Mouse (Mus musculus): ENCODE measurements around the gene Reep3. TPM values are rescaled to one million over a fixed set of nuclear protein-coding genes. Genes with fewer than 3 reads are reported as not detected.

Reep3 gene
- total and polyA plus RNA-seq, 3 experiments: 21.8 to 23.3 (median 23.2) TPM

- TF ChIP-seq USF1 (IDR thresholded peaks at IDR 0.05; ENCODE audit: low read depth, low read length) (no peak), CHD1 (IDR thresholded peaks at IDR 0.05; ENCODE audit: low read depth, low read length) (no peak), NELFE (IDR thresholded peaks at IDR 0.05; ENCODE audit: low read depth, low read length) (no peak)
Measured at GRCm38 (mm10) chr10:67144269-67144668, 47.5 kb upstream of the Reep3 start (continued).

GRCm38 (mm10) chr10:67143661-67144060 lies 46.9 kb upstream of the Reep3 start:
- no peak overlapping the region for H3K27ac ChIP-seq (ENCODE audit: insufficient read depth, low read depth)
- no peak overlapping the region for H3K9ac ChIP-seq (ENCODE audit: insufficient read depth, low read depth)
- H3K27me3 ChIP-seq (replicated peaks): no peaks in the 10 kb centered on the region
- no peak overlapping the region for H3K4me2 ChIP-seq (ENCODE audit: insufficient read depth, low read depth, poor library complexity, severe bottlenecking)
- in situ Hi-C loops (cut with MboI; ENCODE audit: low pct_ligation_motif_present, low pct_unique_long_range_greater_than_20kb, low sequenced_read_pairs) (no loop called here), dilution Hi-C loops (cut with MboI; ENCODE audit: extremely low pct_ligation_motif_present, extremely low pct_unique_long_range_greater_than_20kb, low sequenced_read_pairs) (no loop called here)
- no peaks in the 10 kb centered on the region for H3K9me3 ChIP-seq (replicated peaks; ENCODE audit: low read length)
- no peak for DNase-seq (ENCODE audit: extremely low read depth)
- peaks cover 0 to 10% of the 10 kb centered on the region in 2 experiments for H3K36me3 ChIP-seq (replicated peaks in 1 of 2; ENCODE audit: control insufficient read depth in 1 of 2, insufficient read depth in 1 of 2, low read length in 1 of 2)
- H3K79me2 ChIP-seq (replicated peaks; ENCODE audit: control insufficient read depth, extremely low read depth, insufficient read depth, poor library complexity, severe bottlenecking): peaks cover 52% of the 10 kb centered on the region
- TF ChIP-seq TCF12 (IDR thresholded peaks at IDR 0.05; ENCODE audit: low read depth, low read length) (no peak), ZKSCAN1 (IDR thresholded peaks at IDR 0.05; ENCODE audit: borderline replicate concordance, low read depth, low read length) (no peak), PAX5 (IDR thresholded peaks at IDR 0.05; ENCODE audit: low read length) (no peak), JUN (IDR thresholded peaks at IDR 0.05; ENCODE audit: insufficient read depth, low read depth, low read length) (no peak), ZNF384 (IDR thresholded peaks at IDR 0.05; ENCODE audit: low read depth, low read length) (no peak), UBTF (IDR thresholded peaks at IDR 0.05; ENCODE audit: low read depth, low read length) (no peak), USF2 (conservative IDR thresholded peaks at IDR 0.05; ENCODE audit: low read depth, low read length) (no peak), BHLHE40 (IDR thresholded peaks at IDR 0.05; ENCODE audit: low read depth, low read length) (no peak)
- no peak overlapping the region for H3K4me3 ChIP-seq (replicated peaks in 1 of 3; ENCODE audit: low read depth in 2 of 3, low read length in 2 of 3, poor library complexity in 1 of 3)
- H3K4me1 ChIP-seq (ENCODE audit: control insufficient read depth in 1 of 2, insufficient read depth in 2 of 2): peaks cover 0 to 14% of the 10 kb centered on the region in 2 experiments; a peak in 1 of 4 replicates

- H3K4me3 ChIP-seq (replicated peaks in 1 of 3; ENCODE audit: low read depth in 2 of 3, low read length in 2 of 3, poor library complexity in 1 of 3): no peak overlapping the region
- peaks cover 3 to 9% of the 10 kb centered on the region in 2 experiments for H3K36me3 ChIP-seq (replicated peaks in 1 of 2; ENCODE audit: control insufficient read depth in 1 of 2, insufficient read depth in 1 of 2, low read length in 1 of 2)
- peaks cover 3 to 21% of the 10 kb centered on the region in 2 experiments; a peak in 2 of 4 replicates for H3K4me1 ChIP-seq (ENCODE audit: control insufficient read depth in 1 of 2, insufficient read depth in 2 of 2)
- H3K27ac ChIP-seq (ENCODE audit: insufficient read depth, low read depth): no peak overlapping the region
- no peak for DNase-seq (ENCODE audit: extremely low read depth)
- in situ Hi-C loops (cut with MboI; ENCODE audit: low pct_ligation_motif_present, low pct_unique_long_range_greater_than_20kb, low sequenced_read_pairs) (no loop called here), dilution Hi-C loops (cut with MboI; ENCODE audit: extremely low pct_ligation_motif_present, extremely low pct_unique_long_range_greater_than_20kb, low sequenced_read_pairs) (no loop called here)
- TF ChIP-seq ETS1 (conservative IDR thresholded peaks at IDR 0.05; ENCODE audit: low read depth, low read length) (no peak), SMC3 (IDR thresholded peaks at IDR 0.05; ENCODE audit: low read depth, low read length) (no peak), IRF4 (IDR thresholded peaks at IDR 0.05; ENCODE audit: low read depth, low read length) (no peak), CHD2 (IDR thresholded peaks at IDR 0.05; ENCODE audit: low read length) (no peak), SIN3A (IDR thresholded peaks at IDR 0.05; ENCODE audit: low read length) (no peak), TBP (conservative IDR thresholded peaks at IDR 0.05; ENCODE audit: low read depth, low read length) (no peak), MAX (IDR thresholded peaks at IDR 0.05; ENCODE audit: low read length) (no peak), MAZ (IDR thresholded peaks at IDR 0.05; ENCODE audit: low read depth, low read length) (no peak), PAX5 (IDR thresholded peaks at IDR 0.05; ENCODE audit: low read length) (no peak), HCFC1 (IDR thresholded peaks at IDR 0.05; ENCODE audit: low read depth, low read length) (no peak), USF2 (conservative IDR thresholded peaks at IDR 0.05; ENCODE audit: low read depth, low read length) (no peak), MYC (IDR thresholded peaks at IDR 0.05; ENCODE audit: low read depth, low read length) (no peak)
- H3K79me2 ChIP-seq (replicated peaks; ENCODE audit: control insufficient read depth, extremely low read depth, insufficient read depth, poor library complexity, severe bottlenecking): peaks cover 58% of the 10 kb centered on the region
- no peak overlapping the region for H3K4me2 ChIP-seq (ENCODE audit: insufficient read depth, low read depth, poor library complexity, severe bottlenecking)
- no peaks in the 10 kb centered on the region for H3K9me3 ChIP-seq (replicated peaks; ENCODE audit: low read length)
- H3K9ac ChIP-seq (ENCODE audit: insufficient read depth, low read depth): no peak overlapping the region
- no peaks in the 10 kb centered on the region for H3K27me3 ChIP-seq (replicated peaks)
Measured at GRCm38 (mm10) chr10:67137437-67137836, 40.7 kb upstream of the Reep3 start.

All from CH12.LX (cell line).